Mouse (Mus musculus) frontal cortex, postnatal 36 days (tissue): ENCODE results near the gene Sin3a.

Experiments
- DNase-seq, 2 experiments: peaks; one replicate each; pipeline ENCODE4 v3.0.0; 2022; ENCODE audit warnings: low spot score in 2 of 2

Gene Sin3a

DNA sequence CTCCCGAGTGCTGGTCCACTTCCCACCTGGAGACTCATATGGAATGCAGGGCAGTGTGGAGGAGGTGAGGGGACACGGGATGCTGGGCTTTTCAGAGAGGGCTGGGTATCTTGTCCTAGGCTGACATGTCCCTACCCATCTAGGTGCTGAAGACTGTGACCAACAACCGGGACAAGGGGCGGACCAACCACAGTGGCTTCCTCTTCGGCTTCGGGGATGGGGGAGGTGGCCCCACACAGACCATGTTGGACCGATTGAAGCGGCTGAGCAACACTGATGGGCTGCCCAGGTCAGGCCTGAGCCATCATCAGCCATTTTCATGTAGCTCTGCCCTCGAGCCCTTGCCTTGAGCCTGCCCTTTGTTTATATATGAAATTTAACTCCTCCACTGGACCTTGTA lies 65.9 kb downstream of the Sin3a start:
- no peak for DNase-seq

GRCm38 (mm10) chr9:57138507-57138906 lies 66.7 kb downstream of the Sin3a start:
- DNase-seq, result no peak

DNA sequence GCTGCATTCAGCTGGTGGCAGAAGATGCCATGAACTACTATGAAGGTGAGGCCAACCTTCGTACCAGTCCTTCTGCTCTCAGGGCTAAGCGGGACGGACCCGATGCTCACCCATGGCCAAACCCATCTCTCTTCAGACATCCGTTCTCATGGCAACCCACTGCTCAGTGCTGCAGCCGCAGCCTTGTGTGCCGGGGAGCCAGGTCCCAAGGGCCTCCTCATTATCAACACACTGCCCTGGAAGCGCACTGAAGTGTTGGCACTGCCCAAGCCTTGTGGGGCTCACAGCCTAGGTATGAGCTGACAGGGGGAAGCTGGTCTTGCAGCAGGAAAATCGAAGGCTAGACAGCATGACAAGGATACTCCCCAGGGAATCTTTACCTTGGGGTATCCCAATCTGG lies 67.3 kb downstream of the Sin3a start:
- no peak for DNase-seq

DNA sequence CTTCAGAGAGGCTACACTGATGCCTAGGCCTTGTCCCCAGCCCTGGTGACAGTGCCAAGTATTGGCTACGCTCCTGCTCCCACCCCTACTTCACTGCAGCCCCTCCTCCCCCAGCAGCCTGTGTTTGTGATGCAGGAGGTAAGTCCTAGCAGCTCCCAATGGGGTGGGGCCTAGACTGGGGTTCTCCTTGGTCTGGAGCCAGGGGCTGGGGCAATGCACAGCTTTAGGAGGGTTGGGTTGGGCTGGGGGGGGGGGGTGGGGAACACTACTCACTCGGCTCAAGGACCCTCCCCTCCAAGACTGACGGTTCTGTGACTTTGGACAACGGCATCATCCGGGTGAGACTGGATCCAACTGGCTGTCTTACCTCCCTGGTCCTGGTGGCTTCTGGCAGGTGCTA lies 67.7 kb downstream of the Sin3a start:
- DNase-seq, result no peak

DNA sequence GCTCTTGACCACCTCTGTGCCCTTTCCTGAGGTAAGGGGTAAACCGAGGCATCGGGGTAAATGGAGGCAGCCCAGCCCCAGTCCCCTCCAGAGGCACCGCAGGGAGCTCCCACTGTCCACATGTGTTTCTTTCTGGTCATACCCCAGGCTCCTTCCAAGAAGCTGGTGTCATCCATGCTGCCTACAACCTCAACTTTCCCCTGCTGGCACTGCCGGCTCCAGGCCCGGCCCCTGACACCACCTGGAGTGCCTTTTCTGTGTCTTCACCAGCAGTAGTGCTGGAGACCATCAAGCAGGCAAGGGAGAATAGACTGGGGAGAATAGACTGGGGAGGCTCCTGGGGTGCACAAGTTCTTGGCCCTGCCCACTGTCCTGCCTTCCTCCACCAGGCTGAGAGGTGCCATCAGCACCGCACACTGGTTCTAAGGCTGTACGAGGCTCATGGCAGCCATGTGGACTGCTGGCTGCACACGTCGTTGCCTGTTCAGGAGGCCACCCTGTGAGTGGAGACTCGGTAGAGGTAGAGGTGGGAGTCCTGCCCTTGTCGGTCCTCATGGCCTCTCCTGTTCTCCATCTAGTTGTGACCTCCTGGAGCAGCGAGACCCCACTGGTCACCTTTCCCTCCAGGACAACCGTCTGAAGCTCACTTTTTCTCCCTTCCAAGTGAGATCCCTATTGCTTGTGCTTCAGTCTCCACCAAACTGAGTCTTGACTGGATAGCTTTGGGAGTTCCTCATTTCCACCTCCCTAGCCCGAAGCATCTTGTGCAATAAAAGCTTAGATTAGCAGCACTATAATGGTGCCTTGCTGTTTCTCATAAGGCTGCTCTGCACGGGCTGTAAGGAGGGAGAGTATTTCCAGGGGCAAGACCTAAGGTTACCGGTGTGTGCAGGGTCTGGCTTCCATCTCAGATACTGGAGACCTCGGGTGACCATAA lies 69.8 kb downstream of the Sin3a start:
- DNase-seq, result no peak

DNA sequence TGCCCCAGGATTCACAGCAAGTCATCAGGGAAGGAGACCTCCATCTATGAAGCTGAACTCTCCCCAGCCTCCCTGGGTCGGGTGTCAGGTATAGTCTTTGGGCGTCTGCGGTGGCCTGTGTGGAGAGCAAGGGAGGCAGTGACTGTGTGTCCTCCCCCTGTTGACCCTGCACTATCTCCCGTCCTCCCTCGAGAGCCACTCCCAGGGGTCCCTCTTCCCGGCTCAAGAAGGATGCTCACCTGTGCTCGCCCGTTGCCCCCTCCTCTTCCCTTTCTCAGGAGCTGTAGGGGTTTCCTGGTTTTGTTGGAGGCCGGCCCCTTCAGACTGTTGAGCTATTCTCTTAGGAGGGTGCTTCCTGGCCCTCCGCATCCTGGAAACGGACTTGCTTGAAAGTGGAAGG lies 71.4 kb downstream of the Sin3a start:
- no peak for DNase-seq

DNA sequence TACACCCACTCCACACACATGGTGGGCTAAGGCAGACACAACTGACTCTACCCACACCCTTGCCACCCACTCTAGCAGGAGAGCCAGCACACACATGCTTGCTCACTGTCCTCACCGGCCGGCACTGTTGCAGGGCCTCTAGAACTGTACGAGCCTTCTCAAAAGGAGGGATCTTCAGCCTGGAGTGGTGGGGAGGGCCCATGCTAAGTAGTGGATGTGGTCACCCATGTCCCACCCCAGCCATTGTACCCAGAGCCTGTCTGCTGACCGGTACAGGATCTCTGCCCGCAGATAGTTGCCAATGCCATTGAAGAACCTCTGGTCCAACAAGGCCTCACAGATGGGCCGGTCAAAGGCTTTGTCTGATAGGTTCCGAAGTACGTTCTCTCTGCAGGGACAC lies 73.0 kb downstream of the Sin3a start:
- DNase-seq, result no peak

DNA sequence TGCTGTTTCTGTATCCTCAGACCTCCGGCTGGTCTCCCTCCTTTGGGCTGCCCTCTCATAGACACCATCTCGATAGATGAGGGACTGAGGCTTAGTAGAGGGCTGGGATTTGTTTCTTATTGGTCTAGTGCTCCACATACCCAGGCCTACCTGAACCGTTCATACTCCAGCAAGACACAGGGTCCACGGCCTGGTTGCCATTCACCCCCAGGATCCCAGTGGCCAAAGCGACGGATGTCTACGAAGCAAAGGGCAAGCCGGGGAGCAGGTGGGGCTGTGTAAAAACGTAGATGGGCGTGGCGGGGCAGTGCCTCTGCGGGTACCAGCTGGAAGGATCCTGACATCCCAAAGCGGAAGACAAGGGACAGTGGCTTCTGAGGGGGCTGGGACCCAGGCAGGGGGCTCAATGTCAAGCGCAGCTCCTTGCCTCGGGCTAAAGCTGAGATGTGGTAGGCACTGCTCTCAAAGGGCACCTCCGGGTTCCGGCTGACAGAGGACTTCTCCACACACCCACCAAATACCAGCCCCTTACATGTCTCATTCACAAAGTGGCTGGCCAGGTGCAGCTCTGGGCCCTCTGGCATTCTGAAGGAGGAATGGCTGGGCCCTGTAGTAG lies 74.7 kb downstream of the Sin3a start:
- DNase-seq, result no peak

GRCm38 (mm10) chr9:57147205-57148143 lies 75.6 kb downstream of the Sin3a start:
- DNase-seq, result no peak

GRCm38 (mm10) chr9:57148144-57148878 lies 76.5 kb downstream of the Sin3a start, which contains the start of gene Neil1:
Gene Neil1 (minus strand): TSS chr9:57148305.
- peak; percentile 87 to 96 for DNase-seq

- DNase-seq, result no peak
Observed at GRCm38 (mm10) chr9:57149021-57149420, 77.2 kb downstream of the Sin3a start.

DNA sequence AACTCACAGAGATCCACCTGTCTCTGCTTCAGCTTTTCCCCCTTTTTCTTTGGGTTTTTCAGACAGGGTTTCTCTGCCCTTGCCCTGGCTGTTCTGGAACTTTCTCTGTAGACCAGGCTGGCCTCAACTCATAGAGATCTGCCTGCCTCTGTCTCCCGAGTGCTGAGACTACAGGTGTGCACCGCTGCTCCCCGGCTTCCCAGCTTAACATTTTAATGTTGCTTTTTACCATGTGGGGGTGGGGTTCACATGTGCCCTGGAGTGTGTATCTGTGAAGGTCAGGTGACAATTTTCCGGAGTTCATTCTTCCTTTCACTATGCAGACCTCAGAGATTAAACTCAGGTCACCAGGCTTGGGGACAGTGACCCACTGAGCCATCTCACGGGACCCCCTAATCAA lies 78.4 kb downstream of the Sin3a start:
- no peak for DNase-seq

- DNase-seq, result no peak
Observed at GRCm38 (mm10) chr9:57152331-57152730, 80.5 kb downstream of the Sin3a start.

DNA sequence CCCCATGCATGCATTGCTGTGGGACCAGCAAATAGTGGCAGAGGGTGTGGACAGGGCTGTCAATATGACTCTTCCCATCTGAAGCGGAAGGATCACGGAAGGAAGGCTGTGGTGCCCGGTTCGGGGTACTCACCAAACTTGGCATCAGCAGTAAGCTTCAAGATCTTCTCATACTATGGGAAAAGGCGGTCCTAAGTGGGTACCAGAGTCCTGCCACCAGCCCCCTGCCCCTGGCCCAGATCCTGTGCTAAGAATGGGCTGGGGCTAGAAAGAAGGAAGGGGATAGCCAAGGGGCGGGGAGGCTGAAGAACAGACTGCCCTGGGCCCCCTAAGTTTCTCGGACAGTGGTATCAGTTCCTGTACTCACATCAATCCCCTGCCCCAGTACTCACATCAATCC lies 84.5 kb downstream of the Sin3a start:
- DNase-seq, result no peak

GRCm38 (mm10) chr9:57156823-57157222 lies 85.0 kb downstream of the Sin3a start:
- DNase-seq, result no peak

- peak in 1 of 2 experiments; percentile 14 for DNase-seq
Observed at GRCm38 (mm10) chr9:57157499-57157898, 85.7 kb downstream of the Sin3a start.

DNA sequence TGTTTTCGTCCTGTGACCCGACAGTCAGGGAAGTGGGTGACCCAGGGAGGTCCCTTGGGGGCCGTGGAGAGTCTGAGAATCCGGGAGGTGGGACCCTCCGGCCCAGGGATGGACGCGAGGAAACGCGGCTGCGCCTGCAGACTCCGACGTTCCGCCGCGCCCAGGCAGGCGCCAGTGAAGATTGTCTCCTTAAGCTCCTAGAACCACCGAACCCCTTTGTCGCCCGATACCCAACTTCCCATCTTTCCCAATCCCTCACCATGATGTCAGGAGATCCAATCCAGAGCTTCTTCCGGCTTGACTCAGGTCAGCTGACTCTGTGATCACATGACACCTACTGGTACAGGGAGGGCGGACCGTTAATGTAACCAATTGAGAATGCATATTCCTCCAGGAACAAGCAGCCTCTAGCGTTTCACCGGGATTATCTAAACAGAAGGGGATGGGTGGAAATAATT lies 86.2 kb downstream of the Sin3a start, which contains the start of gene Commd4:
TSS of gene Commd4 (minus strand) at position 319 of the 458 bp plus-strand sequence.
- peak; percentile 87 to 93 for DNase-seq

- no peak for DNase-seq
Observed at GRCm38 (mm10) chr9:57158506-57158905, 86.7 kb downstream of the Sin3a start.

DNA sequence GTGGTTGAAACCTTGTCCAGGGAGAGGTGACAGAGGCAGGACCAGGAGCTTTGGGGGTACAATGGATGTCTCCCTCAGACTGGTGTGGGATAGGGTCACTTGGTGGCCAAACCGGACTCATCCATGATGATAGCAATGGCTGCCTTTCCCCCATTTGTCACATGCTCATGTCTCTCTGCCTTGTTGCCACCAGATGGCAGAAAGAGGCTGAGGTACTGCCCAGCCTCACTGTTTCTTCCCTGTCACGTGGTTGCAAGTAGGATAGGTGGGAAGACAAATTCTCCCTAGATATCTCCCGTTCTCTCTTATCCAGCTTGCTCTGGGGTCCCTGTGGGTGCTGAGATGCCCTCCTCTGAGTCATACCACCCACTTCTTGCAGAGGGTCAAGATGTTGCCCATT lies 90.7 kb downstream of the Sin3a start:
- DNase-seq, result no peak

- DNase-seq, result no peak
Observed at GRCm38 (mm10) chr9:57163137-57163536, 91.3 kb downstream of the Sin3a start.

GRCm38 (mm10) chr9:57166173-57166572 lies 94.3 kb downstream of the Sin3a start:
- no peak for DNase-seq
